Mouse (Mus musculus): ENCODE measurements around the gene Zbtb39. TPM values are rescaled to one million over a fixed set of nuclear protein-coding genes. Genes with fewer than 3 reads are reported as not detected.

Zbtb39 gene
- polyA plus RNA-seq (2012; fragmentation: generic; extraction: Trizol), result 1 to 10 TPM in 1 of 2 experiments, under 1 TPM in 1; 0.61 to 3.7 TPM

GRCm38 (mm10) chr10:127739083-127739660 lies at the start of gene Zbtb39:
TSS of gene Zbtb39 (plus strand) at chr10:127739538.

GRCm38 (mm10) chr10:127704766-127705220 lies 34.5 kb upstream of the Zbtb39 start, which contains the start of gene Myo1a:
TSS of gene Myo1a (plus strand) at chr10:127705170.

GRCm38 (mm10) chr10:127724178-127724577 lies 15.2 kb upstream of the Zbtb39 start, which contains the start of gene Tac2:
TSS of gene Tac2 (plus strand) at chr10:127724478.

GRCm38 (mm10) chr10:127751548-127751947 lies 12.2 kb downstream of the Zbtb39 start, which contains the start of gene Gpr182:
TSS of gene Gpr182 (minus strand) at chr10:127751732.

GRCm38 (mm10) chr10:127759181-127760110 lies 20.1 kb downstream of the Zbtb39 start, which contains the start of the genes Rdh1 and Rdh16f1:
TSS of gene Rdh1 (plus strand) at chr10:127759721.
TSS of gene Rdh16f1 (plus strand) at chr10:127759787.

GRCm38 (mm10) chr10:127776011-127776410 lies 36.7 kb downstream of the Zbtb39 start, which contains the start of gene Rdh9:
TSS of gene Rdh9 (plus strand) at chr10:127776386.

Other genes starting within 250 kb of the Zbtb39 start
- gene Stac3, start 237.9 kb upstream of the Zbtb39 start, polyA plus RNA-seq (2012; fragmentation: generic; extraction: Trizol), result 1 to 10 TPM in 1 of 2 experiments, under 1 TPM in 1; 0.35 to 1.3 TPM
- under 1 TPM; 0.23 to 0.73 TPM for gene Ndufa4l2, start 224.6 kb upstream of the Zbtb39 start, polyA plus RNA-seq (2012; fragmentation: generic; extraction: Trizol)
- gene Shmt2, start 217.1 kb upstream of the Zbtb39 start, polyA plus RNA-seq (2012; fragmentation: generic; extraction: Trizol), result 100 to 1,000 TPM in 1 of 2 experiments, 10 to 100 TPM in 1; 59.7 to 274 TPM
- 1 to 10 TPM; 1.7 to 2.9 TPM for gene Nxph4, start 205.0 kb upstream of the Zbtb39 start, polyA plus RNA-seq (2012; fragmentation: generic; extraction: Trizol)
- 100 to 1,000 TPM in 1 of 2 experiments, 10 to 100 TPM in 1; 76.0 to 618 TPM for gene Lrp1, start 118.4 kb upstream of the Zbtb39 start, polyA plus RNA-seq (2012; fragmentation: generic; extraction: Trizol)
- gene Stat6, start 96.6 kb upstream of the Zbtb39 start, polyA plus RNA-seq (2012; fragmentation: generic; extraction: Trizol), result 10 to 100 TPM; 24.6 to 55.2 TPM
- 1 to 10 TPM; 2.0 to 8.1 TPM for gene Nemp1, start 72.6 kb upstream of the Zbtb39 start, polyA plus RNA-seq (2012; fragmentation: generic; extraction: Trizol)
- 10 to 100 TPM; 29.5 to 92.6 TPM for gene Nab2, start 71.0 kb upstream of the Zbtb39 start, polyA plus RNA-seq (2012; fragmentation: generic; extraction: Trizol)
- gene Myo1a, start 34.4 kb upstream of the Zbtb39 start, polyA plus RNA-seq (2012; fragmentation: generic; extraction: Trizol), result under 1 TPM; 0.15 to 0.47 TPM
- not detected for gene Tac2, start 15.1 kb upstream of the Zbtb39 start, polyA plus RNA-seq (2012; fragmentation: generic; extraction: Trizol)
- under 1 TPM; 0.05 to 0.27 TPM for gene Gpr182, start 12.2 kb downstream of the Zbtb39 start, polyA plus RNA-seq (2012; fragmentation: generic; extraction: Trizol)
- gene Rdh1, start 20.2 kb downstream of the Zbtb39 start, polyA plus RNA-seq (2012; fragmentation: generic; extraction: Trizol), result under 1 TPM; 0.01 to 0.04 TPM
- under 1 TPM in 1 of 2 experiments, not detected in 1; 0.04 TPM for gene Rdh16f1, start 20.2 kb downstream of the Zbtb39 start, polyA plus RNA-seq (2012; fragmentation: generic; extraction: Trizol)
- under 1 TPM; 0.04 to 0.34 TPM for gene Rdh9, start 36.8 kb downstream of the Zbtb39 start, polyA plus RNA-seq (2012; fragmentation: generic; extraction: Trizol)
- gene Rdh16, start 61.6 kb downstream of the Zbtb39 start, polyA plus RNA-seq (2012; fragmentation: generic; extraction: Trizol), result not detected
- gene Rdh19, start 110.4 kb downstream of the Zbtb39 start, polyA plus RNA-seq (2012; fragmentation: generic; extraction: Trizol), result not detected
- under 1 TPM in 1 of 2 experiments, not detected in 1; 0.02 TPM for gene Rdh16f2, start 126.9 kb downstream of the Zbtb39 start, polyA plus RNA-seq (2012; fragmentation: generic; extraction: Trizol)
- gene Rdh7, start 149.3 kb downstream of the Zbtb39 start, polyA plus RNA-seq (2012; fragmentation: generic; extraction: Trizol), result not detected
- not detected for gene Sdr9c7, start 159.0 kb downstream of the Zbtb39 start, polyA plus RNA-seq (2012; fragmentation: generic; extraction: Trizol)

Measured in C3H10T1/2 (cell line).